Mouse (Mus musculus): Measurements from ENCODE around the gene Vmn1r194.
"Not testable (repeated sequence)": the region's sequence is repeated elsewhere in the genome, so short reads cannot be mapped to it uniquely, and the experiment has no call there.

Gene Vmn1r194

DNA sequence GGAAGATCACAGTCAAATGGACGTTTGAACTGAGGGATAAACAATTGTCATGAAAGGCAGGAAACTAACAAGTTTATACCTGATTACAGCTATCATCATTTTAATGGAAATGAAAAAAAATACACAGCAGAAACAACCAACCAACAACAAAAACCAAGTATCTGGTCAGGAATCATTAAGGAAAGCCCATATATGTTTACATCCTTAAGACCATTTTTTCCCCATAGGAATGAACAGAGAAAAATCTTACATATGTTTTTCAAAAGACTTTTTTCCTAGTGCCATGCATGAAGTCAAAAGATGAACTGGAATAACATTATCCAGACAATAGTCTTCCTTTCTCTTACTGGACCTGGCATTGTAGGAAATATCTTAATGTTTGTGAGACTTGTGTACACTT is at the start of gene Vmn1r194:
Gene Vmn1r194 (plus strand): TSS at position 301 of the 400 bp plus-strand sequence.
- DNase-seq (ENCODE audit: extremely low spot score, low read depth, low spot score): no peak

DNA sequence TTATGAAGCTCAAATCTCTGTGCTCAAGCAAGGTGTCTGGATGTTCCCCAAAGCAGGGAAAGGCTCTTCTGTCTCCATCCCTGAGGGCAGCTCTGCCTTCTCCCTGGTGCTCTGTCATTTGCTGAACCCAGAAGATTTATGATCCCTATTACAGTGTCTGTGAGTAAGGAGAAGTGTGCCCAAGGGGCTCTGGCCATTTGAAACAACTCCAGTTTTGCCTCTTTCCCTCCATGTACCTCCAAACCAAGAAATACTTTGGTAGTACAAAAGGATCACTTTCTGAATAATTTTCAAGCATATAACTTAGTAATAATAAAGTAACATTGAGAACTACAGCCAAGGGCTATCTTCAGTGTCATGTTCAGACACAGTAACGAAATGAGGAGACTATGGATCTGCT is 21.0 kb upstream of the Vmn1r194 start, which contains the start of gene Vmn1r193:
Gene Vmn1r193 (minus strand): TSS at position 101 of the 400 bp plus-strand sequence.
- DNase-seq (ENCODE audit: extremely low spot score, low read depth, low spot score): not testable (repeated sequence)

DNA sequence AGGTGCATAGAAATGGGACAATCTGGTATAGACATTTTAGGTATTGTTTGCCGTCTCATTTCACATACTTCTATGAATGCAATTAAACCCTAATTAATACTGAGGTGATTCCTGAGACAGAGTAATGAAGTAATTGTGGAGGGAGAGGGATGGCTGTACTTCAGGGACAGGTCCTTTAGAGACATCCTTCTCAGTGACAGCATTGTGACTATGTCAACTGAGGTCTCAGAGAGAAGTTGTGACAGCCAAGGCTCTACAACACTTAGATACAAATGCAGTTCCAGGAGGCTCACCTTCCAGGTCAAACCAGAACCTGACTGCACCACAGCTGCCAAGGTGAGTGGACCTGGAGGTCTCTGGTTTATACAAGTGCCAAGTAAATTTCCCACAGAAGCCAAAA is 26.2 kb downstream of the Vmn1r194 start, which contains the start of gene Vmn1r195:
Gene Vmn1r195 (plus strand): TSS at position 301 of the 400 bp plus-strand sequence.
- DNase-seq (ENCODE audit: extremely low spot score, low read depth, low spot score): not testable (repeated sequence)

DNA sequence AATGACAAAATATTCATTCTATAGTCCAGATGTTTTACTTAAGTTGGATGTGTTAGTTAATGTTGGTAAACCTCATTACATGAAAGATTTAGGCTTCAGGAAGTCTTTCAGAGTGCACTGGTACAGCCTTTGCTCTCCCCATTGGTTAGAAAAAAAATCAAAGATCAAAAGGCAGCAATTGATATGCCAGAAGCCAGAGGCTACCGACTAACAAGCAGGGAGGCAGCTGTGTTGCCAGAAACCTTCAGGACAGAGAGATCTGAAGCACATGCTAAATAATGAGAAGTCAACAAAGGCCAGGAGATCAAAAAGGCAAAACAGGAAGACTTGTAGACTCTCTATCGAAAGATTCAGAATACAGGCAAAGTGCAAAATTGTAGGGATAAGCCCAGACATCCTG is 27.7 kb downstream of the Vmn1r194 start:
- no peak for DNase-seq (ENCODE audit: extremely low spot score, low read depth, low spot score)

DNA sequence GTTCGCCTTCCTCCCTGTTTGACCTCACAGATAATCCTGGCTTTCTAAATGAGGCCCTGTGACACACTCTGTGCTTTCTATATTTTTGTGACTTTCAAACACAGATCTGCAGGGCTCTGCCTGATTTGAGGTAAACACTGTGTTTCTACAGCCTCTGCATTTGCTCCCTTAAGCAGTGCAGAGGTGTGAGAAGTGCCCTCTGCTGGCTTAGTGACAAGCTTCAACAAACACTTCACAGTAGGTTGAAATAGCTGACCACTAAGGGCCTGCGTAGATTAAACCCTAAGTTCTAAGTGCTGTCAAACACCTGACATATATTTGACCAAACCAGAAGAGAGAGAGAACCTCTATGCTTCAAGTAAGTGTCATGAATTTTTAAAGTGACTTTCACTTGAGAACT is 40.6 kb downstream of the Vmn1r194 start:
- no peak for DNase-seq (ENCODE audit: extremely low spot score, low read depth, low spot score)

DNA sequence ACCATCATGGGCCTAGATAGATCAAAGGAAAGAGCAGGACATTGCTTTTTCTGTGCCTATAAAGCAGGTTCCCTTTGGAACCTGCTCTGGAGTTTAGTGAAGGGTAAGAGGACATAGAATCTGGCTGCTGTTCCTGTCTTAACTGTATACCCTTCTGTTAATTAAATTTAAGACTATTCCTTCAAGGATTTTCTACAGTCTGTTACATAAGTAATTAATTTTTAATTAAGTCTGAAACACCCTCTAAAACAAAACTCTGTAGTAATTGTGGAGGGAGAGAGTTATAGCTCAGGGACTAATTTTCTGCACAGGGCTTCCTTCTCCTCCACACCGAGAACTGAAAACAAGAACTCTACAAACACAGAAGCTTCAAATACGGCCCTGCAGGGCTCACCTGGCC is 45.6 kb downstream of the Vmn1r194 start, which contains the start of gene Vmn1r196:
Gene Vmn1r196 (plus strand): TSS at position 301 of the 400 bp plus-strand sequence.
- no peak for DNase-seq (ENCODE audit: extremely low spot score, low read depth, low spot score)
